Mouse (Mus musculus) cerebellum, postnatal 4 days (tissue): ENCODE results near the gene Gm39115.

Experiments used
- DNase-seq, 2 experiments: peaks; one replicate each; pipeline ENCODE4 v3.0.0; 2022; ENCODE audit warnings: low spot score in 2 of 2, mixed read lengths in 1 of 2

The Gm39115 gene

GRCm38 (mm10) chr7:142095183-142095931 lies 40.5 kb downstream of the Gm39115 start, which contains the start of gene Dusp8:
Gene Dusp8 (minus strand): TSS chr7:142095843.
- DNase-seq = peak; percentile 92 to 95

GRCm38 (mm10) chr7:142094301-142095143 lies 41.3 kb downstream of the Gm39115 start:
- peak in 1 of 2 experiments; percentile 42 for DNase-seq

GRCm38 (mm10) chr7:142093696-142094240 lies 42.1 kb downstream of the Gm39115 start:
- no peak for DNase-seq

DNA sequence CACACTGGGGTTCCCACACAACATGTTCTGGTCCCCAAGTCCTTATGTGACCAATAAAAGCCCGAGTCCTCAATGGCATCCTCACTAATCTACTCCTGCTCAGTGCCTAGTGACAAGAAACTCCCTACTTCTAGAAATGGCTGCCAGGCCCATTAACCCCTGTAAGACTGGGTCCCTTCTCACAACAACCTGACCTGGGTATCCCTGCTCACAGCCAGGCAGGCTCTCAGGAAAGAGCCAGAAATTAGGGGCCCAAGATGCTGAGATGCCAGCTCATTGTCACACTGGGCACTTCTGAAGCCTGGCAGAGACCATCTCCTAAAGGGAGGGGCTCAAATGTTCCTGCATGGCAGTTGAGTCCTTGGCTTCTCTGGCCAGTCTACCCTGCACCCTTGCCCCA lies 42.8 kb downstream of the Gm39115 start:
- DNase-seq = no peak

- no peak for DNase-seq
These were observed 44.0 kb downstream of the Gm39115 start for GRCm38 (mm10) chr7:142091848-142092247.

GRCm38 (mm10) chr7:142089648-142090447 lies 46.0 kb downstream of the Gm39115 start:
- no peak for DNase-seq

DNA sequence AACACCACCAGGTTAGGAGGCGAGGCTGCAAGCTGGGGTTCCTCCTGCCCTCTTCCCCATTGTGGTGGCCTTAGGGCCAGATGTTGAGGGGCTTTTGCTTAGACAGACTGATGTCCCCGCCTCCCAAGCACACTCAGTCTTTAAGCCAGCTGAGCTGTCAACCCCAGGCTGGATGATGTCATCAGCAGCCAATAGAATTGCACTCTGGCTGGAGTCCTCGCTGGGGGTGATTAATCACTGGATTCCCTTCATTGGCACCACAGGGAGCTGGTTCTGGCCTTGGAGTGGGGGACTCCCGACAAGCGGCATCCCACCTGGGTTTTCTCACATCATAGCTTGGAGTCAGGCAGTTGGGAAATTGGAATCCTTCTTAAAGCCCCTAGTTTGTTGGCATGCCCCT lies 46.9 kb downstream of the Gm39115 start:
- no peak for DNase-seq

DNA sequence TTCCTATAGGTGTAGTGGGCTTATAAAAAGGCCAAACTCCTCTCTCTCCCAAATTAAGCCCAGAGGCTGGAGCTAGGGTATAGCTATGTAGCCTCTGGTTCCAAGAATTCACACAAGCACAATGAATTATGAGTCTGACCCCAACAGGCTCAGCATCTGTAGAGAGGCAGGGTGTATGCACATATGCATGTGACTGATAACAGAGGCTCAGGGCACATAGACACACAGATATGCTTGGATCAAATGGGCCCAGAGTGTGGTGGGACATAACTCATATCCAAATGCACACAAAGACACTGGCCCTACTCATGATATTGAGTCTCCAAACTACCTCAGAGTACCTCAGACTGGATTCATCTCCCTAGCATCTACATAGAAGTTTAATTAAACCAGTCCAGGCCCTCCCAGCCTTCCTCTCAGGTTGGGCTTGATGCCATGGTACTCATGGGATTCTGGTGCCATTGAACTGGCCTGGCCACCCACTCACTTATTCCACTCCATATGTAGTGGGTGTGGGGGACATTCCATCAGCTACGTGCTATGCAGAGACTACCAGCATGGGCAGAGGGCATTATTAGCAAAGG lies 48.7 kb downstream of the Gm39115 start:
- no peak for DNase-seq

DNA sequence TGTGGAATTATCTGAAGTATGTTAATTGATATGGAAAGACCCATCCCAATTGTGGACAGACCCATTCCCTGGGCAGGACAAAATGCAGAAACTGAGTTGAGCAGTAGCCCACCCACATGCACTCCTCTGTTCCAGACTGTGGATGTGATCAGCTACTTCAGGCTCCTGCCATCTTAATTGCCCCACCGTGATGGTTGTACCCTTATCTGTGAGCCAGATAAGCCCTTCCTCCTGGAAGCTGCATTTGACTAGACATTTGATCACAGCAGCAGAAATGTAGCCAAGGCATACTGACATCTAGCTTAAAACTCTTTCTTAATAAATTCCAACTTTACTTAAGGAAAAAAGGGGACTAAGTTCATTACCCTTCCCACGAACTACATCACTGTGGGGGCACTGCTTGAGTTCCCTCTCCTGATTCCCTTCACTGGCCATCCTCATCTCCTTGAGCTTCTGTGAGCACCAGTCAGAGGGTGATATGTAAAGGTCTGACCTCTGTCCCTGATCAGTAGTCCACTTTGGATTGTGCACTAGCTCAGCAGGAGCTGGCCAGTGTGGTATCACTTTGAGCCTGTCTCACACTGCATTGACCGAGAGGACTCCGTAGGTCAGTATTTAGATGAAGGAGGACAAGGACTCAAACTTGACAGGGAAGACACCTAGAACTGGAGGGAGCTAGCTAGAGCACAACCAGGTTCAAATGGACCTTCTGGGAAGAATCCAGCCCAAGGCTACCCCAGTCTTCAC lies 49.5 kb downstream of the Gm39115 start:
- DNase-seq = no peak
